Mouse (Mus musculus): Measurements from ENCODE around the gene Mrps18c. TPM values are rescaled to one million over a fixed set of nuclear protein-coding genes. Genes with fewer than 3 reads are reported as not detected.

The Mrps18c gene
- total and polyA plus RNA-seq, 3 experiments: 33.9 to 78.2 (median 77.2) TPM

- TF ChIP-seq POLR2A (IDR thresholded peaks at IDR 0.05; ENCODE audit: insufficient read depth, low read depth, low read length) (no peak), CTCF (IDR thresholded peaks at IDR 0.05) (no peak), EP300 (IDR thresholded peaks at IDR 0.05; ENCODE audit: insufficient read depth, low read depth, low read length) (no peak)
Measured at GRCm38 (mm10) chr5:100832680-100833079, 34.3 kb downstream of the Mrps18c start.

GRCm38 (mm10) chr5:100833841-100834240 is 35.4 kb downstream of the Mrps18c start:
- Histone ChIP-seq H3K27ac (no peak overlapping the region), H3K79me2 (replicated peaks; ENCODE audit: control insufficient read depth, insufficient read depth, low read length) (no peaks in the 10 kb centered on the region), H3K36me3 (ENCODE audit: control insufficient read depth, insufficient read depth, low read length) (no peaks in the 10 kb centered on the region), H3K4me3 (no peak overlapping the region), H3K9ac (ENCODE audit: low read depth, low read length) (no peak overlapping the region), H3K27me3 (ENCODE audit: control insufficient read depth, insufficient read depth, low read length) (no peaks in the 10 kb centered on the region), H3K4me1 (ENCODE audit: control insufficient read depth, insufficient read depth, low read length) (peaks cover 2% of the 10 kb centered on the region)
- intact Hi-C loops (cut with DNase I): no loop called here
- WGBS: 61% methylated on average over 2 of the region's 2 CpGs
- DNase-seq: no peak
- TF ChIP-seq POLR2A (IDR thresholded peaks at IDR 0.05; ENCODE audit: insufficient read depth, low read depth, low read length) (no peak), EP300 (IDR thresholded peaks at IDR 0.05; ENCODE audit: insufficient read depth, low read depth, low read length) (no peak)

More at GRCm38 (mm10) chr5:100832680-100833079, 34.3 kb downstream of the Mrps18c start:
- H3K27me3 ChIP-seq (ENCODE audit: control insufficient read depth, insufficient read depth, low read length): no peaks in the 10 kb centered on the region
- no peak overlapping the region for H3K4me3 ChIP-seq
- no peaks in the 10 kb centered on the region for H3K36me3 ChIP-seq (ENCODE audit: control insufficient read depth, insufficient read depth, low read length)
- no peak overlapping the region for H3K27ac ChIP-seq
- 88% methylated on average over 3 of the region's 3 CpGs for WGBS
- no peak for DNase-seq
- H3K9ac ChIP-seq (ENCODE audit: low read depth, low read length): no peak overlapping the region
- no peaks in the 10 kb centered on the region; the same call in 1 of the 2 replicates for H3K4me1 ChIP-seq (ENCODE audit: control insufficient read depth, insufficient read depth, low read length)
- no peaks in the 10 kb centered on the region for H3K79me2 ChIP-seq (replicated peaks; ENCODE audit: control insufficient read depth, insufficient read depth, low read length)
- intact Hi-C loops (cut with DNase I): no loop called here

DNA sequence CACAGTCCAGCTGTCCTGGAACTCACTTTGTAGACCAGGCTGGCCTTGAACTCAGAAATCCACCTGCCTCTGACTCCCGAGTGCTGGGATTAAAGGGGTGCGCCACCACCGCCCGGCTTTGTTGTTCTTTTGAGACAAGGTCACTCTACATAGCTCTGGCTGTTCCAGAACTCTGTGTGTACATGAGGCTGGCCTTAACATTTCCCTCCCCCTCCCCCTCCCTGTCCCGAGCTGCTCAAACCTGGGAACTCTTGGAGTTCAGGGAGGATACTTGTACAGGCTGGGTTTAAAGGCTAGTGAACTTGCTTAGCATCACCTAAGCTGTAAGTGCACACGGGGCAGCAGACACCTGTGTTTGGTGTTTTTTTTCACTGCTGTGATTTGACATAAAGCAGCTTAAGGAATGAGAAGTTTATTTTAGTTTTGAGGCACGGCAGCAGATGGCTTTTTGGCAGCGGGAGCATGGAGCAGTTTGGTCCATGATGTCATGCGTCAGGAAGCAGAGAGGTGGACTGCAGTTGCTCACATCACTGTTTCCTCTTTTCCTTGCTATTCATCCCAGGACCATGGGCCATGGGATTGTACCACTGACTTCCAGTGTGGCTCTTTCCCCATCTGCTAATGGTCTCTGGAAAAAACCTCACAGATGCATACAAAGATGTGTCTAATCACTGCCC is 37.6 kb downstream of the Mrps18c start:
- DNase-seq: peak in 1 of 2 experiments; percentile 22
- WGBS: 17% methylated on average over 9 of the region's 9 CpGs

GRCm38 (mm10) chr5:100837907-100838306 is 39.5 kb downstream of the Mrps18c start:
- WGBS: 21% methylated on average over 7 of the region's 7 CpGs
- Histone ChIP-seq H3K79me2 (replicated peaks; ENCODE audit: control insufficient read depth, insufficient read depth, low read length) (no peaks in the 10 kb centered on the region; the same call in 1 of the 2 replicates), H3K4me1 (ENCODE audit: control insufficient read depth, insufficient read depth, low read length) (peaks cover 2% of the 10 kb centered on the region), H3K27ac (no peak overlapping the region; the same call in 1 of the 2 replicates), H3K9ac (ENCODE audit: low read depth, low read length) (no peak overlapping the region), H3K36me3 (ENCODE audit: control insufficient read depth, insufficient read depth, low read length) (no peaks in the 10 kb centered on the region), H3K27me3 (ENCODE audit: control insufficient read depth, insufficient read depth, low read length) (no peaks in the 10 kb centered on the region), H3K4me3 (no peak overlapping the region)
- intact Hi-C loops (cut with DNase I): no loop called here
- TF ChIP-seq EP300 (IDR thresholded peaks at IDR 0.05; ENCODE audit: insufficient read depth, low read depth, low read length): peak; percentile 97
- no peak for TF ChIP-seq CTCF (IDR thresholded peaks at IDR 0.05)
- DNase-seq: peak; percentile 31 to 78

More for the DNA sequence above, 37.6 kb downstream of the Mrps18c start:
- H3K79me2 ChIP-seq (replicated peaks; ENCODE audit: control insufficient read depth, insufficient read depth, low read length): no peaks in the 10 kb centered on the region; the same call in 1 of the 2 replicates
- no peak overlapping the region for H3K4me3 ChIP-seq
- H3K9ac ChIP-seq (ENCODE audit: low read depth, low read length): no peak overlapping the region; the same call in 1 of the 2 replicates
- intact Hi-C loops (cut with DNase I): no loop called here
- no peaks in the 10 kb centered on the region for H3K27me3 ChIP-seq (ENCODE audit: control insufficient read depth, insufficient read depth, low read length)
- no peaks in the 10 kb centered on the region for H3K36me3 ChIP-seq (ENCODE audit: control insufficient read depth, insufficient read depth, low read length)
- peaks cover 2% of the 10 kb centered on the region for H3K4me1 ChIP-seq (ENCODE audit: control insufficient read depth, insufficient read depth, low read length)
- H3K27ac ChIP-seq: peak overlapping the region; percentile 38
- no peak for TF ChIP-seq CTCF (IDR thresholded peaks at IDR 0.05)
- no peak for TF ChIP-seq EP300 (IDR thresholded peaks at IDR 0.05; ENCODE audit: insufficient read depth, low read depth, low read length)
- no peak for TF ChIP-seq POLR2A (IDR thresholded peaks at IDR 0.05; ENCODE audit: insufficient read depth, low read depth, low read length)

- H3K27ac ChIP-seq: no peak overlapping the region
- intact Hi-C loops (cut with DNase I): no loop called here
- no peak overlapping the region for H3K9ac ChIP-seq (ENCODE audit: low read depth, low read length)
- 61% methylated on average over 3 of the region's 3 CpGs for WGBS
- no peaks in the 10 kb centered on the region for H3K27me3 ChIP-seq (ENCODE audit: control insufficient read depth, insufficient read depth, low read length)
- TF ChIP-seq POLR2A (IDR thresholded peaks at IDR 0.05; ENCODE audit: insufficient read depth, low read depth, low read length) (no peak), CTCF (IDR thresholded peaks at IDR 0.05) (no peak), EP300 (IDR thresholded peaks at IDR 0.05; ENCODE audit: insufficient read depth, low read depth, low read length) (no peak)
- no peaks in the 10 kb centered on the region for H3K36me3 ChIP-seq (ENCODE audit: control insufficient read depth, insufficient read depth, low read length)
- DNase-seq: no peak
- no peak overlapping the region for H3K4me3 ChIP-seq
- peaks cover 3% of the 10 kb centered on the region; the same call in 1 of the 2 replicates for H3K4me1 ChIP-seq (ENCODE audit: control insufficient read depth, insufficient read depth, low read length)
- no peaks in the 10 kb centered on the region; the same call in 1 of the 2 replicates for H3K79me2 ChIP-seq (replicated peaks; ENCODE audit: control insufficient read depth, insufficient read depth, low read length)
Measured at GRCm38 (mm10) chr5:100844485-100844884, 46.1 kb downstream of the Mrps18c start.

GRCm38 (mm10) chr5:100845485-100845847 is 47.0 kb downstream of the Mrps18c start, which contains the start of gene Gpat3:
Gene Gpat3, plus strand, starts transcription at chr5:100845713.
- intact Hi-C loops (cut with DNase I): no loop called here
- H3K27me3 ChIP-seq (ENCODE audit: control insufficient read depth, insufficient read depth, low read length): no peaks in the 10 kb centered on the region
- H3K79me2 ChIP-seq (replicated peaks; ENCODE audit: control insufficient read depth, insufficient read depth, low read length): no peaks in the 10 kb centered on the region
- TF ChIP-seq EP300 (IDR thresholded peaks at IDR 0.05; ENCODE audit: insufficient read depth, low read depth, low read length): no peak
- TF ChIP-seq CTCF (IDR thresholded peaks at IDR 0.05): no peak
- no peak for TF ChIP-seq POLR2A (IDR thresholded peaks at IDR 0.05; ENCODE audit: insufficient read depth, low read depth, low read length)
- no peaks in the 10 kb centered on the region for H3K36me3 ChIP-seq (ENCODE audit: control insufficient read depth, insufficient read depth, low read length)
- H3K4me1 ChIP-seq (ENCODE audit: control insufficient read depth, insufficient read depth, low read length): peaks cover 3% of the 10 kb centered on the region; the same call in 1 of the 2 replicates
- peak within 1 kb of the TSS; percentile 80 for H3K27ac ChIP-seq
- peak within 1 kb of the TSS; percentile 80 for H3K4me3 ChIP-seq
- peak; percentile 50 to 62 for DNase-seq
- under 1% methylated on average over 16 of the region's 16 CpGs for WGBS
- H3K9ac ChIP-seq (ENCODE audit: low read depth, low read length): peak within 1 kb of the TSS; percentile 85

Measured in heart, adult 2 months (tissue).